Mouse (Mus musculus) gastrocnemius, postnatal 10 days (tissue): ENCODE data around the gene Adam29. TPM values are rescaled to one million over a fixed set of nuclear protein-coding genes. Genes with fewer than 3 reads are reported as not detected.

Source experiments
- DNase-seq: peaks from one replicate; pipeline ENCODE4 v3.0.0; 2021; ENCODE audit warnings: mixed read lengths
- long read RNA-seq, 2 experiments: library from polyadenylated mRNA; stranded (forward); transcript quantifications; one replicate each; pipeline ENCODE4 v2.0.0; 2021
- total RNA-seq, 2 experiments: library from RNA; stranded (reverse); gene quantifications; 2 replicates each; pipeline ENCODE4 v1.2.3; 2021

The Adam29 gene
- not detected for total RNA-seq
- long read RNA-seq, experiment 1: 0 reads
- long read RNA-seq, experiment 2: 0 reads

- no peak for DNase-seq
Measured at GRCm38 (mm10) chr8:55906848-55907247, at the start of gene Adam29. Gene Adam29, minus strand, starts transcription at chr8:55906948.

- peak; percentile 7 for DNase-seq
Measured at GRCm38 (mm10) chr8:55940526-55940880, 33.8 kb upstream of the Adam29 start.

GRCm38 (mm10) chr8:55939870-55940525 lies 33.2 kb upstream of the Adam29 start, which contains the start of gene Glra3:
Gene Glra3, plus strand, starts transcription at chr8:55940460.
- no peak for DNase-seq

Other genes starting within 250 kb of the Adam29 start
- gene Glra3, start 33.5 kb upstream of the Adam29 start, total RNA-seq: not detected